In the genomic region with DNA sequence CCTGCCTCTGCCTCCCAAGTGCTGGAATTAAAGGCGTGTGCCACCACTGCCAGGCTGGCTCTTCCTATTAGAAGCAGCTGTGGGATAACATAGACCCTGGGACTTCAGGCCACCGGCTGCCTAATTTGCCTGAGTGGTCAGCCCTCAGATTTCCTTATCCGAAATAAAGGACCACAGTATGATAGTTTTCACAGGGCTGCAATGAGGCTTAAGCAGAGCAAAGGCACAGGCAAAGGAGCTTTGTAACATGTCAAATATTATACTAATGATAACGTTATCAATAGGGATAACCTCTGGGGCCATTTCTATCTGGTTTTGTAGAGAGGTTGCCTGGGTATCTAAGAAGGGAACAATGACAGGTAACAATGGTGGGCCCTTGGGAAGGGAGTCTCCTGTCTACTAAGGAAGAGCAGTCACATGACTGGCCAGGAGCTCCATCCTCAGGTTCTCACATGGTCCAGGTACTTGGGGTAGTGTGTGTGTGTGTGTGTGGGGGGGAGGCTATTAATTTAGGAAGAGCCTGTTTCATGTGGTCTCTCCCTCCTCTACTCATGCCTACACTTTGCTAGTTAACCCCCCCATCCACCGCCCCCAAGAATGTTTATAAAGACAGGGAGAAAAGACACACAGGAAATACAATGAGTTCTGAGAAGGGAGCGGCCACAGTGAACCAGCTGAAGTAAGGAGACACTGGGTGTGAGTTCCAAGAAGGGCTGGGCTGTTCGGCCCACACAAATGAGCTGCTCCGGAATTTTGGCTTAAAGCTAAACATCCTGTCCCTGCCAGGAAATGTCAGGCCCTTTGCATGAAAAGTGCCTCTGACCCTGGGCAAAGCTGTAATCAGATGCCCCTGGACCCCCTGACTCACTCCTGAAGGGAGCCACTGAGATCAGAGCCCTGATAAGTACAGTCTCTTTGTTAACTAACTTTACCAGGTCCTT, we compare ENCODE assay signal across 8 mouse cellular contexts. TPM values are rescaled to one million over a fixed set of nuclear protein-coding genes. Genes with fewer than 3 reads are reported as not detected.
DNase-seq lines count a peak whose midpoint lies in the region; ATAC-seq lines count a peak whose summit lies in the region.

No protein-coding gene starts in this region.

- no peak overlapping the region for H3K4me2 ChIP-seq in liver, embryonic 11.5 days
- H3K4me2 ChIP-seq in neural tube, embryonic 15.5 days = no peak overlapping the region

- no peaks in the 10 kb centered on the region for H3K27me3 ChIP-seq in heart, embryonic 10.5 days (ENCODE audit: insufficient read depth, poor library complexity, severe bottlenecking)
- H3K27me3 ChIP-seq in liver, embryonic 11.5 days (replicated peaks; ENCODE audit: control insufficient read depth, insufficient read depth, low read length) = no peaks in the 10 kb centered on the region
- no peaks in the 10 kb centered on the region for H3K27me3 ChIP-seq in neural tube, embryonic 15.5 days (replicated peaks)

- H3K27ac ChIP-seq in heart, embryonic 10.5 days = peak overlapping the region; percentile 64; the same call in 1 of the 2 replicates
- peak overlapping the region; percentile 75 for H3K27ac ChIP-seq in liver, embryonic 11.5 days (ENCODE audit: low read depth, low read length)
- H3K27ac ChIP-seq in neural tube, embryonic 15.5 days (replicated peaks) = no peak overlapping the region

- peaks cover 21% of the 10 kb centered on the region; the same call in 1 of the 2 replicates for H3K4me1 ChIP-seq in heart, embryonic 10.5 days
- peaks cover 19% of the 10 kb centered on the region for H3K4me1 ChIP-seq in liver, embryonic 11.5 days (replicated peaks; ENCODE audit: control insufficient read depth, insufficient read depth, low read length)
- H3K4me1 ChIP-seq in neural tube, embryonic 15.5 days = no peaks in the 10 kb centered on the region

- H3K9me3 ChIP-seq in heart, embryonic 10.5 days = no peaks in the 10 kb centered on the region
- H3K9me3 ChIP-seq in liver, embryonic 11.5 days (ENCODE audit: control insufficient read depth, low read length) = no peaks in the 10 kb centered on the region
- H3K9me3 ChIP-seq in neural tube, embryonic 15.5 days (replicated peaks) = no peaks in the 10 kb centered on the region

- H3K4me3 ChIP-seq in heart, embryonic 10.5 days = no peak overlapping the region
- H3K4me3 ChIP-seq in liver, embryonic 11.5 days (ENCODE audit: low read depth, low read length) = no peak overlapping the region
- no peak overlapping the region for H3K4me3 ChIP-seq in neural tube, embryonic 15.5 days (replicated peaks)

- peak; percentile 78 for DNase-seq in 416B (ENCODE audit: low read depth)
- DNase-seq in ZHBTc4 (ENCODE audit: low read depth, low spot score) = peak; percentile 37
- DNase-seq in heart, embryonic 10.5 days (ENCODE audit: low spot score) = peak; percentile 69
- DNase-seq in liver, embryonic 11.5 days (ENCODE audit: low spot score) = peak; percentile 31
- DNase-seq in neural tube, embryonic 10.5 days (ENCODE audit: extremely low spot score, low spot score) = no peak
- no peak for DNase-seq in thymus, postnatal 4 days
- no peak for DNase-seq in spleen, postnatal 14 days (ENCODE audit: low spot score in 2 of 2)

- no peak overlapping the region for H3K9ac ChIP-seq in liver, embryonic 11.5 days (ENCODE audit: low read depth, low read length)
- H3K9ac ChIP-seq in neural tube, embryonic 15.5 days (replicated peaks) = no peak overlapping the region

- ATAC-seq in liver, embryonic 11.5 days (replicated peaks; ENCODE audit: low FRiP score) = peak; percentile 57
- no peak for ATAC-seq in neural tube, embryonic 15.5 days (ENCODE audit: low FRiP score)

- WGBS in heart, embryonic 10.5 days = 57% methylated on average over 8 of the region's 8 CpGs
- WGBS in liver, embryonic 11.5 days = 53% methylated on average over 8 of the region's 8 CpGs
- 84% methylated on average over 8 of the region's 8 CpGs for WGBS in neural tube, embryonic 15.5 days

- H3K36me3 ChIP-seq in heart, embryonic 10.5 days = no peaks in the 10 kb centered on the region
- H3K36me3 ChIP-seq in liver, embryonic 11.5 days (ENCODE audit: control insufficient read depth, insufficient read depth, low read length) = no peaks in the 10 kb centered on the region
- H3K36me3 ChIP-seq in neural tube, embryonic 15.5 days = no peaks in the 10 kb centered on the region

RNA-seq across cellular contexts. Expression of gene Zfp326, which starts 17.3 kb away (rescaled TPM):
- 30.0 and 37.7 TPM in 2 replicates for polyA plus RNA-seq in heart, embryonic 10.5 days (2016; fragmentation: Nextera tagmentation; extraction: Ambion mirVana)
- 14.5 and 18.0 TPM in 2 replicates for polyA plus RNA-seq in liver, embryonic 11.5 days (2014; fragmentation: Nextera tagmentation; extraction: Ambion mirVana)
- 45.2 and 46.2 TPM in 2 replicates for polyA plus RNA-seq in neural tube, embryonic 15.5 days (2015; fragmentation: Nextera tagmentation; extraction: Ambion mirVana)

Comparison
In these comparisons a context has a peak if more than half of its experiments do, and no peak if none do; other contexts are left out.
1. DNase-seq: peak in 416B (single experiment), ZHBTc4 (single experiment), heart, embryonic 10.5 days (single experiment) and liver, embryonic 11.5 days (single experiment); none in neural tube, embryonic 10.5 days (single experiment), thymus, postnatal 4 days (single experiment) and spleen, postnatal 14 days (0 of 2).